Mouse (Mus musculus) brain, embryonic 18.5 days (tissue): ENCODE results near the gene Gm14851.
"Not testable (repeated sequence)": the region's sequence is repeated elsewhere in the genome, so short reads cannot be mapped to it uniquely, and the experiment has no call there.

Experiments
- DNase-seq: peaks from one replicate; pipeline ENCODE4 v3.0.0-alpha.2; 2012; ENCODE audit warnings: low read depth, low spot score

The Gm14851 gene

DNA sequence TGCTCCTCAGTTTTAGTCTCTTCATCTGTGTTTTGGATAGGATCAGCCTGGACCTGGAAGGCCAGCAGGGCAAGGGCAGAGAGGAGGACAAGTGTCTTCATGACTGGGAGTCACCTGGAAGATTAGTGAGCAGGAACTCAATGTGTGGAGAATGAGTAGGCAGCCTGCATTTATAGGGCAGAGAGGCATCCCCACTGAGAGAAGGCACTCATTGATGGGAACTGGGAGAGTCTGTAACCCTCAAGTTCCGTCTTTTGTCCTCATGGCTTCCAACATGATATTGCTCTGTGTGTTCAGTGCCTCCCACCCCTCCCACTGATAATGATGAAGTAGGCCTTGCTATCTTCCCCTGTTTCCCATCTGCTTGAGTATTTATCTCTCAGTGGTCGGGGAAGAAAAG, at the start of gene Gm14851:
Gene Gm14851, minus strand, starts transcription at position 101 of the 400 bp plus-strand sequence.
- DNase-seq = not testable (repeated sequence)

- not testable (repeated sequence) for DNase-seq
Measured at GRCm38 (mm10) chr8:21134342-21134741, 38.5 kb upstream of the Gm14851 start, which contains the start of gene Defa30. Gene Defa30, plus strand, starts transcription at chr8:21134642.

DNA sequence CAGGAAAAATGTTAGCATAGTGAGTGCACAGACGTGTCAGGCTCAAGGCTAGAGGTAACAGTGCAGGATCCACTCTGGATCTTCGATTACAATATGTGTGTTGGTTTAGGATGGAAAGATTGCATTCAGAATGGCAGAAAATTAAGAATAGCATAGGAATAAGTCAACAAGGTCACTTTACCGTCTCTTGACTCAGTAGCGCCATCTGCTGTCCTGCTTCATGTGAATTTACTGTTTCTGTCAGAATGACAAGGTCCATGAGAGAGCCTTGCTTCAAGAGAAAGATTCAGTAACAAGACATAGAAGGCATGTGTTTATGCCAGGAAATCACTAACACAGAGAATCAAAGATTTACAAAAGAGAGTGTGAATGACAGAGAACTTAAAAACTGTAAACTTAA, 2.7 kb downstream of the Gm14851 start:
- DNase-seq = no peak

GRCm38 (mm10) chr8:21084142-21084541, 11.7 kb downstream of the Gm14851 start, which contains the start of gene Defa25:
Gene Defa25, plus strand, starts transcription at chr8:21084442.
- DNase-seq = not testable (repeated sequence)

GRCm38 (mm10) chr8:21064738-21065137, 31.1 kb downstream of the Gm14851 start, which contains the start of gene Defa35:
Gene Defa35, plus strand, starts transcription at chr8:21065038.
- not testable (repeated sequence) for DNase-seq

- DNase-seq = not testable (repeated sequence)
Measured at GRCm38 (mm10) chr8:21054747-21055146, 41.1 kb downstream of the Gm14851 start, which contains the start of gene Defa23. Gene Defa23, plus strand, starts transcription at chr8:21055047.
